Mouse (Mus musculus) embryonic facial prominence, embryonic 14.5 days (tissue): ENCODE measurements at regions not wholly inside any gene's neighbourhood (a gene's known extent, or its start where the extent isn't known, plus 50 kb on each side); places are given as distances from the start of the nearest gene placed in this dataset.

ENCODE experiments used
- ATAC-seq: fragments of 200-750 bp; cut with Nextera tagmentation; 2 replicates; pipeline ENCODE4 v1.8.0; 2017; ENCODE audit warnings: low read depth, moderate number of reproducible peaks, moderate TSS enrichment
- DNase-seq: peaks from one replicate; pipeline ENCODE4 v3.0.0-alpha.2; 2015; ENCODE audit warnings: low spot score
- H3K27ac ChIP-seq: fragments of 300-500 bp; sonication (generic); replicated peaks from 2 replicates; pipeline ENCODE4 v1.5.1; 2014; ENCODE audit warnings: low read depth, mild to moderate bottlenecking, low read length, moderate library complexity
- H3K27me3 ChIP-seq: fragments of 300-500 bp; sonication (generic); replicated peaks from 2 replicates; pipeline ENCODE4 v1.6.1; 2014; ENCODE audit warnings: low read length; ENCODE audit not compliant: control insufficient read depth, insufficient read depth
- H3K36me3 ChIP-seq: fragments of 300-500 bp; sonication (generic); 2 replicates; pipeline ENCODE4 v1.6.1; 2014; ENCODE audit warnings: low read length, mixed read lengths; ENCODE audit not compliant: control insufficient read depth, insufficient read depth
- H3K4me1 ChIP-seq: fragments of 300-500 bp; sonication (generic); 2 replicates; pipeline ENCODE4 v1.6.1; 2014; ENCODE audit warnings: antibody characterized with exemption, low read length; ENCODE audit not compliant: control insufficient read depth, insufficient read depth
- H3K4me2 ChIP-seq: fragments of 300-500 bp; sonication (generic); 2 replicates; pipeline ENCODE4 v1.6.1; 2014; ENCODE audit warnings: low read depth, mild to moderate bottlenecking, low read length, moderate library complexity, mixed read lengths
- H3K4me3 ChIP-seq: fragments of 300-500 bp; sonication (generic); 2 replicates; pipeline ENCODE4 v1.5.1; 2014; ENCODE audit warnings: low read depth, mild to moderate bottlenecking, low read length
- H3K9ac ChIP-seq: fragments of 300-500 bp; sonication (generic); 2 replicates; pipeline ENCODE4 v1.6.1; 2014; ENCODE audit warnings: low read depth, mild to moderate bottlenecking, low read length, moderate library complexity, mixed read lengths
- H3K9me3 ChIP-seq: fragments of 300-500 bp; sonication (generic); 2 replicates; pipeline ENCODE4 v1.6.1; 2016; ENCODE audit warnings: low read length; ENCODE audit not compliant: control insufficient read depth
- WGBS: fragments of 180-500 bp; shearing (Covaris S2); extraction: QIAGEN DNeasy Blood & Tissue Kit; methylation state at CpG from one replicate; pipeline ENCODE4 v1.1.7; 2014; 5-methylcytosine and 5-hydroxymethylcytosine counted together

DNA sequence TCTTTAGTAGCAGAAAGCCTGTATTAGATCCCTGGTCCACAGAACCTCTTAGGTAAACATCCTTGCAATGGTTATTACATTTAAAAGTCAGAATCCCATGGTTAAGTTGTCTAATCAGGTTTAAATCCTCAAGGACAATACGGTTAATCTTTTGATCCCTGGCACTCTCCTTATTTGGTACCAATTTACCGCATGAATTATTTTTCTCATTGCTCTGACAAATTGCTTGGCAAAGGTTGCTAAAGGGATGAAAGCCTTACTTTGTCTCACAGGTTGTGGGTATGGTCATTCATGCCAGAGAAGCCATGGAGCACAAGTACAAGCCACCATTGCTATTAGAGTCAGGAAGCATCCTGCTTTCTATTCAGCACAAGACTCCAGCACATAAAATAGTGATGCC is 765.0 kb downstream of the Cdh9 start:
- 90% methylated on average over 2 of the region's 2 CpGs for WGBS
- no peaks in the 10 kb centered on the region for H3K9me3 ChIP-seq
- ATAC-seq (no peak), DNase-seq (no peak)
- no peak overlapping the region for H3K27ac ChIP-seq
- H3K4me2 ChIP-seq, result no peak overlapping the region
- H3K4me1 ChIP-seq, result no peaks in the 10 kb centered on the region
- H3K9ac ChIP-seq, result no peak overlapping the region
- no peak overlapping the region for H3K4me3 ChIP-seq
- no peaks in the 10 kb centered on the region for H3K36me3 ChIP-seq
- no peaks in the 10 kb centered on the region for H3K27me3 ChIP-seq
